Mouse (Mus musculus) natural killer cell, adult 2 months (primary cell): ENCODE data around the gene Dpp8.
"Not testable (repeated sequence)": the region's sequence is repeated elsewhere in the genome, so short reads cannot be mapped to it uniquely, and the experiment has no call there.

Source experiments
- DNase-seq, 2 experiments: peaks; one replicate each; pipeline ENCODE4 v3.0.0; 2022; ENCODE audit warnings: low spot score in 2 of 2

The Dpp8 gene

GRCm38 (mm10) chr9:65032269-65033108 is at the start of gene Dpp8:
Gene Dpp8 (plus strand): TSS chr9:65032414.
- DNase-seq: peak; percentile 90 to 92

GRCm38 (mm10) chr9:64985037-64985794 is 47.0 kb upstream of the Dpp8 start:
- no peak for DNase-seq

- DNase-seq: no peak
Measured at GRCm38 (mm10) chr9:64985807-64986206, 46.4 kb upstream of the Dpp8 start.

- no peak for DNase-seq
Measured at GRCm38 (mm10) chr9:64987651-64988050, 44.6 kb upstream of the Dpp8 start.

- DNase-seq: no peak
Measured at GRCm38 (mm10) chr9:64988443-64988842, 43.8 kb upstream of the Dpp8 start.

- no peak for DNase-seq
Measured at GRCm38 (mm10) chr9:64990291-64990690, 41.9 kb upstream of the Dpp8 start.

- DNase-seq: not testable (repeated sequence)
Measured at GRCm38 (mm10) chr9:64995464-64995863, 36.8 kb upstream of the Dpp8 start.

GRCm38 (mm10) chr9:65001481-65001880 is 30.7 kb upstream of the Dpp8 start:
- DNase-seq: no peak

GRCm38 (mm10) chr9:65005737-65006136 is 26.5 kb upstream of the Dpp8 start:
- DNase-seq: no peak

- DNase-seq: peak; percentile 64 to 67
Measured at GRCm38 (mm10) chr9:65010632-65011031, 21.6 kb upstream of the Dpp8 start.

- peak in 1 of 2 experiments; percentile 4 for DNase-seq
Measured at GRCm38 (mm10) chr9:65011304-65011703, 20.9 kb upstream of the Dpp8 start.

- DNase-seq: no peak
Measured at GRCm38 (mm10) chr9:65015461-65016222, 16.6 kb upstream of the Dpp8 start.

GRCm38 (mm10) chr9:65016241-65016977 is 15.8 kb upstream of the Dpp8 start:
- no peak for DNase-seq

GRCm38 (mm10) chr9:65016978-65017827 is 15.0 kb upstream of the Dpp8 start:
- DNase-seq: no peak

GRCm38 (mm10) chr9:65017896-65018295 is 14.3 kb upstream of the Dpp8 start:
- DNase-seq: no peak

GRCm38 (mm10) chr9:65018588-65019121 is 13.6 kb upstream of the Dpp8 start:
- no peak for DNase-seq

GRCm38 (mm10) chr9:65019146-65019545 is 13.1 kb upstream of the Dpp8 start:
- DNase-seq: no peak

GRCm38 (mm10) chr9:65020128-65020527 is 12.1 kb upstream of the Dpp8 start:
- no peak for DNase-seq

GRCm38 (mm10) chr9:65020991-65021886 is 11.0 kb upstream of the Dpp8 start, which contains the start of gene Hacd3:
Gene Hacd3 (minus strand): TSS chr9:65021693.
- DNase-seq: peak; percentile 82 to 84
